Mouse (Mus musculus) right cerebral cortex, postnatal 14 days (tissue): ENCODE data around the gene Jph3.

Experiments used
- DNase-seq: peaks from one replicate; pipeline ENCODE4 v3.0.0; 2022

The Jph3 gene

DNA sequence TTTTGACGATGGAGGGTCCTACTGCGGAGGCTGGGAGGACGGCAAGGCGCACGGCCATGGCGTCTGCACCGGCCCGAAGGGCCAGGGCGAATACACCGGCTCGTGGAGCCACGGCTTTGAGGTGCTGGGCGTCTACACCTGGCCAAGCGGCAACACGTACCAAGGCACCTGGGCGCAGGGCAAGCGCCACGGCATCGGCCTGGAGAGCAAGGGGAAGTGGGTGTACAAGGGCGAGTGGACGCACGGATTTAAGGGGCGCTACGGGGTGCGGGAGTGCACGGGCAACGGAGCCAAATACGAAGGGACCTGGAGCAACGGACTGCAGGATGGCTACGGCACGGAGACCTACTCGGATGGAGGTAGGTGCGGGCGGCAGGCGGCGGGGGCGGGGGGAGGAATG lies 1.2 kb downstream of the Jph3 start:
- no peak for DNase-seq

DNA sequence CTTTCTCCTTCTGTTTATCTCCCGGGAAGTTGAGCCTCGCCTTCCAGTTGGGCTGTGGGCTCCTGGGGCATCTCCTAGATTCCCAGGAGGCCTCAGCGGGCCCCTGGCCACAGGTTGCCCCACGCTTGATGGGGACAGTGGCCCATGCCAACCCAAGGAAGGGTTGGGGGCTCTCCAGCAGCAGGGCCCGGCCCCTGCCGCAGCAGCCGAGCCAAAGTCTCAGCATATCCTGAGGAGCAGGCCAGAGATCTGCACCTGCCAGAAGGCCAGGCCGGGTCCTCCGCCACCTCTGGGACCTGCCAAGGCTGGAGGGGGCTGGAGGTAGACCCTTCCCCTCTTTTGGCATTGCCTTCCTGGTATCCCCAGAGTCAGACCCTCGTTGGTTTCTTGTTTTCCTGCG lies 1.6 kb downstream of the Jph3 start:
- DNase-seq, result no peak

DNA sequence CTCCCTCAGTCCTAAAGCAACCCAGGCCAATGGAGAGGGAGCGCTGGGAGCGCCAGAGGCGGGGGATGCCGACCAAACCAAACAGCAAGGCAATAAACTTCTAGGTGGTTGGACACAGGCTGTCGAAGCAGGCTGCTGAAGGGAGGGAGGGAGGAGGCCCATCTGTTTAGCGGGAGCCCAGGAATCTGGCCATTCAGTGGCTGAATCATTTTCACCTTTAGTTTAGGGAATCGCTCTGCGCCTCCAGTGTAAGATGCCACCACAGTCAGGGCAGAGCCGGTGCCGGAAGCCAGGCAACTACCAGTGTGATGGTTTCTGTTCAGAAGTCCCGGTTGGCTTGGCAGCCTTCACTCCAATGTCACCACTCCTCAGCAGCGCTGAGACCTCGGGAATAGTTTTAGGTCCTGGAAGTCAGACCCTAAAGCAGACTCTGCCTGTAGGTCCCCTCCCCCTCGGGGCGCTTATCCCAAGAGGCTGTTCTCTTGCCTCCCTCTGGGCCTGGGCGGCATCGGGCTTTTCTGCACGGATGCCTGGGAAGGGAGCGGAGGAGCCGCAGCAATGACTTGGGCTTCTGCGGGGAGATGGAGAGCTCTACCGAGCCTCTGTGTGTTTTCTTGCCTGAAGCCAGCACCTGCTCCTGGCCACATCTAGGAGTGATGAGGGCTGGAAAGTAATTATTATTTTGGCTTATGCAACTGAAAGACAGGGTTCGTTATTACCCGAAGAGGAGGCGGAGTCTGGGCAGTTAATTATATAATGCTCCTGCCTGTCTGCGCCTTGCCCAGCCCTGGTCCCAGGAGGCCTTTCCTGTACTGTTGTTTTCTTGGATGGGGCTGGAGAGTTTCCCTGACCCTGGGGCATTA lies 2.3 kb downstream of the Jph3 start:
- DNase-seq, result peak; percentile 60

DNA sequence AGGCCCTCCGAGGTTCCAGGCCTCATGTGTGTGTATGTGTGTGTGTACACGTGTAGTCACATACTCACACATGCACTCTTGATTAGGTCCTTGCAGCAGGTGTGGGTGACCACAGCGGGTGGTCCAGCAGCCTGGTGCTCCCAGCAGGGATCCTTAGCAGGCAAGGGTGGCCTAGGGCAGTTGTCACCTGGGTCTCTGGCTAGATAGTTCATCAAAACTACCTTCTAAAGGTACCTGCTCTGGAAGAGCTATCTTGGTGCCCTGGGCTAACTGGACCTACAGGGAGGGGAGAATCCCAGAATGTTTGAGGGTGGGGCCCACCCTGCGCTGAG lies 2.9 kb downstream of the Jph3 start:
- no peak for DNase-seq

DNA sequence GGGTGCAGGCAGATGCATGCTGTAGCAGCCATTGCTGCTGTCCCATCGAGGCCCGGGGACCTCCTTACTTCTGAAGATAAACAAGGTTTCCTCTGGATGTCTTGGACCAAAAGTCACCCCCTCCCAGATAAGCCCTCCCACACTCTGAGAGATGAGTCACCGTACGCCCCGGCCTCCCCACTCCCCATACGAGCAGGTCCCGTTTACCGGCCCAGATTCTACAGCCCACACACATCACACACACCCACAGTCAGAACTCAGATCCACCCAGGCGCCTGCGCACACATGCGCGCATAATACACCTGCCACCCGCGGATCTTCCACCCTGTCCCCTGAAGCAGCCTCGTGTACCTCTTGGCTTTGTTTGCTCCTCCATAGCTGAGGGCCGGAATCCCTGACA lies 4.8 kb downstream of the Jph3 start:
- DNase-seq, result peak; percentile 45

DNA sequence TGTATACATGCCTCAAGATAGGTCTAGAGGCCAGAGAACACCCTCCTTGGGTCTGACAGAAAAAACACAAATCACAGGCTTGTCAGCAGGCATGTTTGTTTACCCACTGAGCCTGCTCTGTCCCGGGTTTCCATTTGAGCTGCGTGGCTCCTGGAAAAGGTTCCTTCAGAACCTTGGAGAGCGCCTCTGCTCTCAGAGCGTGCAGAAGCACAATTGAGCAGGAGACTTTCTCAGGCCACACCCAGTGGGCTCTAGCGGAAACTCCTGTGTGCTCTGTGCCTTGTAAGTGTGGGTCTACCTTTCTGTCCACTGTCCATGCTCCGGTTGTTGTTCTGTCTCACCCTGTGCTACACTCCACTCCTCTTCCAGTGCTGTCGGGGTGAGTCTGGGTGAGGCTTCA lies 6.8 kb downstream of the Jph3 start:
- no peak for DNase-seq

DNA sequence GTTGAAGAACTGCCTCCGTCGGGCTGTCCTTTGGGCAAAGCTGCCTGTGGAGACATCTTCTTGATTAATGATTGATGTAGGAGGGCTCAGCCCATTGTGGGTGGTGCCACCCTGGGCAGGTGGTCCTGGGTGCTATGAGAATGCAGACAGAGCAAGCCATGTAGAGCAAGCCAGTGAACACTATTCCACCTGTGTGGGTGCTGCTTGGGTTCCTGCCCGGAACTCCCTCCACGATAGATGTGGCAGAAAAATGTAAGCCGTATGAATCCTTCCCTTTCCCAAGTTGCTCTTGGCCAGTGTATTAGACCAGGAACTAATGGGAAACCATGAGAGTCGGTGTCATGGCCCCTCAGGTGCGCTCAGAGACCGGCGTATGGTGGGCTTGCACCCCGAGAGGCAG lies 11.3 kb downstream of the Jph3 start:
- no peak for DNase-seq

DNA sequence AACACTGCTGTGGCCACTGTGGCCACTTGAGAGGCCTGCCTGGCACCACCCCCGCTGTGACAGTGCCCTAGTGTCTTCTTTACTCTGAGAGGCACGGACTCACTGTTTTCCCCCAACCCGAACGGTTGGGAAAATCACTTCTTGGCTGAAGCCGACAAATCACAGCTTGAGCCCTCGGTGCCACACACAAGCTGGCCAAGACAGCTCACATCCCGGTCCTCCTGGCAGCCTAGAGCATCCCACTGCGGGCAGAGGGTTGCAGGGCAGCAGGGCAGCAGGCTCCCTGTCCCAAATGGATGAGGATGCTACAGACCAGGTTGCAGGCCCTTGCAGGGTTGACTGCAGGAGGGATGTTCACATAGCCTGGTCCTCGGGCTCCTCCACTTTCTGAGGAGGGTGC lies 20.1 kb downstream of the Jph3 start:
- DNase-seq, result no peak

DNA sequence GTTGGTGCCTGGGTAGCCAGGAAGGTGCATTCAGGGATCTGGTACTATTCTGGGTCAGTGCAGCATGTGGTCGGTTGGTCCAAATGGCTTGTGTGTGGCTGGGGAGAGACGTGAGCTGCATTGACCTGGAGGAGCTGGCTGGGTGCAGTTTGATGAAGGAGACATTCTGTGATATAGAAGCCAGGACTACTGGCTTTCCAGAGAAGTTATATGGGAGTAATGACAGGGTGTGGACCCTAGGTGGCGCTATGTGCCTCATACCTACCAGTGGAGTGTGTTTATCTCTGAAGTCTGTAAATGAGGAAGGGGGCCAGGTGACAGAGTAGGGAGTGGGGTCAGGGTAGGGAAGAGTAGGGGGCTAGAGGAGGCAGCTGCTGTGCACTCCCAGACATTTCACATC lies 21.1 kb downstream of the Jph3 start:
- DNase-seq, result no peak

DNA sequence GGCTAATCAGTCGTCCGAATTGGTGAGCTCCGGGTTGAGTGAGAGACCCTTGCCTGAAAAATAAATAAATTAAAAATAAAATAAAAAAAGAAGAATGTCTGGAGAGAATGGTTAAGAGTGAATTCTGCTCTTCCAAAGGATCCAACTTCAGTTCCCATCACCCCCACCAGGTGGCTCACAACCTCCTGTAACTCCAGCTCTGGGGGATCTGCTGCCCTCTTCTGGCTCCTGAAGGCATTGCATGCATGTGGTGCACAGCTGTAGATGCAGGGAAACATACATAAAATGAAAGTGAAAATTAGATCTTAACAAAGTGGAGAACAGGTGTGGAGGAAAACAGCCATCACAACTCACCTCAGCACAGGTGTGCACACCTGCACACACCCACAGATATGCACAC lies 22.0 kb downstream of the Jph3 start:
- DNase-seq, result peak; percentile 86

DNA sequence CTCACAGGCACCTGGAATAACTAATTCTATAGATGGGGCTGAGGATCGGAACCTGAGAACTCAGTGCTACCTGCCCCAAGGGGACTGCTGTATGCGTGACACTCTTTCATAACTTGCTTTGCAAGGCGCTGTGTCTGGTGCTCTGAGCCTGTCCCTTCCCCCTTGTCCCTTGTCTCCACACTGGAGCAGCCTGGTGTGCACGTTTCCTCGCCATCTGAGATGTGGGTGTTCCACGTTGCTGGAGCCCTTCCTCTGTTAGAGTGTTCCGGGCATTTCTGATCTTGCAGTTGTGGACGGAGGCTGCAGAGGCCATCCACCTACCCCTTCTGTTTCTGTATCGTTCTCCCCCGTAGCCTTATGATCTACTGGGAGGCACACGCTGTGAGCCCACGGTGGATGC lies 29.0 kb downstream of the Jph3 start:
- DNase-seq, result no peak

DNA sequence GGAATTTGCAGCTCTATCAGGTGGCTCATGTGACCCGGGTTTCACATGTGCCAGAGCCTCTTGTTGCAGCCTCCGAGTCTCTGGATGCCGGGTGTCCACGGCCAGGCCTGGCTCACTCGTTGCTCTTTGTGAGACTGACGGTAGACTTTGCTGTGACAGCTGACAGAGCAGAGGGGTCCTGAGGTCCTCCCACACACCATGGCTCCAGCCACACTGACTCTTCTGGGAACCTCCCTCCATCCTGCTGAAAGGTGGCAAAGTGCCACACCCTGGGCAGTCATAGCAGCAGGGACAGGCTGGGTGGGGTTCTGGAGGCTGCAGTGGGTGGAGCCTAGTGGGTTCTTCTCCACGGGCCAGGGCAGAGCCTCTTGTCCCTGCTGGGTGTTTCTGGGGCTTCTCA lies 31.1 kb downstream of the Jph3 start:
- DNase-seq, result no peak

DNA sequence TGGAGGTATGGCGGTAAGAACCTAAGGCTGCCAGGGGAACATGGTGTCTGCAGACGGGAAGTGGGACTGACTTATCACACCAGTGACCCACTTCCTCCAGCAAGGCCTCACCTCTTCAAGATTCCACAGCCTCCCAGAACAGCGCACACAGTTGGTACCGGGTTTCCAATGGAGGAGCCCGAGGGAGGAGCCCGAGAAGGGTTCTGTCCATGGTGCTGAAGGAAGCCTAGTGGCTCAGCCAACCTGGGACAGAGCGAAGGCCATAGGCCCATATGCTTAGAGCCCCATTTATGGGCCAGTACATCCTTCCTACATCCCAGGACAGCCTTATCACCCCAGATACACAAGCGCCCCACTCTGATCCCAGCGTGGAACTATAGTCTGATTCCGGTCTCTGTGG lies 32.1 kb downstream of the Jph3 start:
- DNase-seq, result no peak

DNA sequence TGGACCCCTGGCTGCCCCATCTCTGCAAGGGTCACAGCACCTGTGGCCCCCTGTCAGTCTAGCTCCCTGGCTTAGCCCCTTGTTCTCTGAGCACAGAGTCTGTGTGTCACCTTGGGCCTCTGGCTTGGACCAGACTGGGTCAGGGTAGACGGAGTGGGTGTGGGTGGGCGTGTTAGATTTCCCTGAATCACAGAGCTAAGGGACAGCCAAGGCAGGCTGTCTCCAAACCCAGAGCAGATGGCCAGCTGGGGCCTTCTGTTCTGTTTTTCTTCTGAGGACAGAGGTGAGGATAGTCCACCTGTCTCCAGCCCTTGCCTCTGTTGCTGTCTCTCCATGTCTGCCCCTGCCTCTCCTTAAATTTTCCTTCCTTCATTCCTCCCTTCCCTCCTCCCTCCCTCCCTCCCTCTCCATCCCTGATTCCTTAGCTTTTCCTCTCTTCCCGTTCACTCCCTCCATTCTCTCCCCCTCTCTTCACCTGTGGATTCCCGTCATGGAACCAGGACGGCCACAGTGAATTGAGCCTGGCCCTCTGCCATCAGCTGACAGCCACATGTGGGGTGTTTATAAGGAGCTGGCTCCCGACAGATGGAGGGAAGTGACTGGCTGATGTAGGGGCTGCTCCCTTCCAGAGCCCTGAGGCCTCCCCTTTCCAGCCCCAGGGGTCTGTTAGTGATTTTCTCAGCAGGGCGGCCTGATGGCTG lies 33.7 kb downstream of the Jph3 start:
- DNase-seq, result peak; percentile 42

DNA sequence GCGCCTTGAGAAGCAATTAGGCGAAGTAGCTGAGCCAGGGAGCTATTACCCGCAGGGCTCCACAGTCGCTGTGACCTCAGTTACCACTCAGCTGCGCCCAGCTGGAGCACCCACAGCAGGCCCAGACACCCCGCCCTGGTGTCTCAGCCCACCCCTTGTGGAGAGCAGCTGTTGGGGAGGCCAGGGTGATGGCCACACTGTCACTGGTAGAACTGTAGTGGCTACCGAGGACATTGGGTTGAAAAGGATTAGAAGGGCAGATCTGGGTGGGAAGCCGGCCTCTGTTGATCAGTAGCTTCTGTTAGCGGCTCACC lies 34.2 kb downstream of the Jph3 start:
- no peak for DNase-seq

DNA sequence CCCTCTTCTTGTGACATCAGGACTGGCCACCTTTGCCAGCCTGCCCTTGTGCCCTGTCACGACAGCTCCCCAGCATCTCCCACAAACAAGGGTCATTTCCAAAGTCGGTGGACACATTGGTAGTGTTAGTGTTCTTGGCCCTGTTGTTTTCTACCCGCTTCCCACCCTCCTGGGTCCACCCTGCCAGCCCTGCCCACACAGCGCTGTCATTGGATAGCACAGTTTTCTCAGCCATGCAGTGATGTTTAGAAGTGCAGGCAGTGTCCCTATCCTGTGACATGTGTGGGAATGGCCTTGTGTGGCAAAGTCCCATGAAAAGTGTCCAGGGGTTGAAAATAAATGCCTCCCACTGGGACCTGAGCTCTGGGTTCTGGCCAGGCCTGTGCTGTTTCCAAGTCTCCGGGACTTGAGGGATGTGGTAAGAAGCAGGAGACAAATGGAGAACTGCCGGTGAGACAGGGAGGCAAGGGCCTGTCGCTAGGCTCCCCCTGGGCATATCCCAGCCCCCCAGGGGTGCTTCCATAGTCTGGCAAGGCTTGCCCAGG lies 36.2 kb downstream of the Jph3 start:
- DNase-seq, result no peak

DNA sequence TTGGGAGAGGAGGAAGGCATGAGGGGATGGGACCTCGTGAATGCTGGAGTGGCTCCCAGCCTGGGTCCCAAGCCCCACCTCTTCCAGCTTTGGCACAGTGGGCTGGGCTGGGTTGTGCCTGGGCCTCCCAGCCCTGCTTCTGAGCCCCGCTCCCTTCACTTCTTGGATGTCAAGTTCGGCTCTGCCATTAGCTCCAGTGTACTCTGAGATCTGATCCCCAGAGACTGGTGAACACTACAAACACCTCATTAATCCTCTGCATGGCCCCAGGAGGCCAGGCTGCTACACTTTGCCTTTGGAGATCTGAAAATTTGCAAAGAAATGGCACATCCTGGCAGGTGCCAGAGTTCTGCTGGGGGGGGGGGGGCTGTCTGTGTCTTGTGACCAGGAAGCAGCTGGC lies 39.7 kb downstream of the Jph3 start:
- no peak for DNase-seq

DNA sequence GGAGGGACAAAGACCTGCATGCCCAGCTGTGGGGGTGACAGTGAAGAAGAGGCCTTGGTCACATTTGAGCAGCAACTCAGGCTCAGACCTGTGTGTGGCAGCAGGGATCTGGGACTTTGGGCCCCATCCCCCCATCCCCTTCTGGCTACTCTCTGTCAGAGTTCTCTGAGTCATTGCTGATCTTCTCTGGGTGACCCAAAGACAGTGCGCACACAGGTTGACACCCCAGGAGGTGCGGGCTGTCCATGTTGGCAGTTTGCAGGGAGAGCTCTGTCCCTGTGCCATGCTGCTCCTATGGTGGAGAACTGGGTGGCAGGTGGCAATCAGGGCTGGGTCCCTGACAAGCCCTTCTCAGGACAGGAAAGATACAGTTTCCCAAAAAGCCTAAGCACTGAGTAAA lies 40.2 kb downstream of the Jph3 start:
- no peak for DNase-seq

DNA sequence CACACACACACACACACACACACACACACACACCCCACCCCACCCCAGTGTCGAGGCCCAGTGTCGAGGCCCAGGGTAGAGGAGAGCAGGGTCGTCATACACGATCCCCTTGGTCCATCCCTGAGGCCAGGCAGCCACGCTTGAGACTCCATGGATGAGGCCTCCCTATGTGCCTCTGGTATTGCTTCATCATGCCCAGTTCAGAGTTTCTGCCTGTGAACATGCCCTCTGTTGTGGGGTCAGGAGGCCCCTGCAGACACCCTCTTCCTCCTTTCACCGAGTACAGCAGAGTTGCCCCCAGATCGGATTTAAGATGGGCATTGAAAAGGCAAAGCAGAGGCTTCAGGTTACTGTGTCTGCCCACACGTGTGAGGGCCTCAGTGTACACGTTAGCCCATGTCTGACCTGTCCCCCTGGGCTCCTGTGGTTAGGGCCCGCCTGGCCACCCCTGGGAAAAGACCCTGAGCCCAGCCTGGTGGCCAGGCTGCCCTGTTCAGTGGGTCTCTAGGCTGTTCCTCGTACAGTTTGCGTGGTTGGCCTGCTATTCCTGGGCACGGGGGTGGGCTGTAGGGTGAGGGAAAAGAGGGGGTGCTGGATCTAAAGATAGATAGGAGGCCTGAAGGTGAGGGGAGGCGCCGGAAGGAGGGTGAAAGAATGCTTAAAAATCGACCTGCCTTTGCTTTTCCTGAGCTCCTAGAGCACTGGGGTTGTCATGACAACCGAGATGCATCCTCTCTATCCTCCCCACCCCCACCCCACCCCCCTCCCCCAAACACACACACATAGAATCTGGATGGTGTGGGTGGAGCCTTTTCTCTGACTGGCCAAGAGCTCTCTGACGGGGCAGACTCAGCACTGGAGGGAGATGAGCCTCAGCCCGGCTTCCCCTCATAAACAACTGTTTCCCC lies 41.7 kb downstream of the Jph3 start:
- DNase-seq, result peak; percentile 54

DNA sequence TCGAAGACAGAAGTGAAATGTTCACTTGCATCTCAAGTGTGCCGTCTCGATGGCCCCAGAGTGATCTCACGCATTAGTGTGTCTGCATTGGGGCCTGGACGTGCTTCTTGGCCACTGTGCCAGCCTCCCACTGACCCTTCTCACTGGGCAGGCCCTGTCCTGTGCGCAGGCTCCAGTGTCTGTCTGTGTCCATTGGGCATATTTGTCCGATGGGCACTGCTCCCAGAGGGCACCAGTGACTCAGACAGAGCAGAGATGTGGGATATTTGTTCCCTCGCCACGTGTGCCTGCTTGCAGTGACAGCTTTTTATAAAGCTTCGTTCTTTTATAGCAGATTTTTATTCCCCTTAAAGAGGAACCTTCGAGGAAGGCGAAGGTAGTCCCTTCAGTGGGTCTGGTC lies 44.5 kb downstream of the Jph3 start:
- no peak for DNase-seq

DNA sequence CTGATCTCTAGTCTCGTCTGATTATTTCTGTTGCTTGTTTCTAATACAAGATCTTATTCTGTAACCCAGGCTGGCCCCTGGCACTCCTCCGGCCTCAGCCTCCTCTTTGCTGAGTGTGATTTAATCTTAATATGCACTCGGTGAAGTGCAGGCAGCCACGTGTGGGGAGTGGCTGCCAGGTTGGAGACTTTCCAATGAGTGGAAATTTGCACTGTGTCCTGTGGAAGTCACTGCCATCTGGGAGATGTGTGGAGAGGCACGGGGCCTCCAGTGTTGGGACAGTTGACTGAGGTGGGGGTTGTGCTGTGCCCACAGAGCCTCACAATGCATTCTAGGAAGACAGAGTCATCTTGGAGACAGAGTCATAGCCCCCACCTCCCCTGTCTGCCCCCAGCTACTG lies 53.1 kb downstream of the Jph3 start:
- DNase-seq, result no peak

DNA sequence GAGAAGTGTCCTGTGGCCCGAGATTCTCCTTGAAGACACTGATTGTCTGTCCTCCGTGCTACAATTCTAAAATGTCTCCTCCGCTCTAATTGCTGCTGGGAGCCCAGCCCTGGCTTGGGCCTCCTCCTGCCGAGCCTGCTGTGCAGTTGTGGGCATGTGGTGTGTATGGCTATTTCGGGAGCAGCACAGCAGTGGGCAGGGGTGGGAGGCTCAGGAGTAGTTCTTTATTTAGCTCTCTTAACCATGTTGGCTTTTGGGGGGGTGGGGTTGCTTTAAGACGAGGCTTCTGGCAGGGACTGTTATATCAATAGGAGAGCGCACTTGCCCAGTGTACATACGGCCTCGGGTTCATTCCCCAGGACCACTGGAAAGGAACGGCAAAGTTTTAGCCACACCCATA lies 57.1 kb downstream of the Jph3 start:
- DNase-seq, result peak; percentile 60

DNA sequence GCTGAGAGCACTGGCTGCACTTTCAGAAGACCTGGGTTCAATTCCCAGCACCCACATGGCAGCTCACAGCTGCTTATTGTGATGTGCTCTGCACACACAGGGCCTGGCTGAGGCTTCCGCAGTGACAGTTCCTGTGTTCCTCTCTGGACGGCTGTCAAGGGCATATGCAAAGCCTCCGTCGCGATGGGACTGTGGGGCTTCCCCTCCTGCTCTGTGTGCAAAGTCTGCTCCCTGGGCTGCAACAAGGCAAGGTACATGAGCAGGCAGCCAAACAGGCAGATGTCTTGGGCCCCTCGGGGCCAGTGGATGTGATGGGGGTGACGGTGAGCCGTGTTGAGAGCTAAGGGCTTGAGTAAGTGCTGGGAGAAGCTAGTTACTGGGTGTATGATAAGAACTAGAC lies 59.4 kb downstream of the Jph3 start:
- no peak for DNase-seq

DNA sequence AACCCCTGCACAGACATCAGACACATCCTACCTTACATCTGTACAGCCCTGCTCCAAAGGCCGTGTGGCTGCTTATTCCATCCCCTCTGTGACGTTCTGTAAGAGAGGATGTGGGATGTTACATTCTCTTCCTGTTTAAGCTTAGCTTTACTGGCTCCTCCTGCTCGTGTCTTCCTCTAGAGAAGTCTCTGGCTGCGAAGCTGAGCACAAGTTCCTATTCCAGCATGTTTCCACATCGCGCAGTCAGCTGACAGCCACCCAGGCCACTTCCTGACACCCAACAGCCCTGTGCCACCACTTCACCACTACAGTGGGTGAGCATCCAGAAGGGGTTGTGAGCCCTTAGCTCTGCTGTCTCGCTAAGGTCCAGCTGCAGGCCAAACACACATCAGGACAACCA lies 62.7 kb downstream of the Jph3 start:
- DNase-seq, result no peak
